Mouse (Mus musculus): ENCODE data around the gene Phactr2. TPM values are rescaled to one million over a fixed set of nuclear protein-coding genes. Genes with fewer than 3 reads are reported as not detected.
A peak's percentile ranks its signal among the peaks of the same experiment; 100 is the strongest.

The Phactr2 gene
- polyA plus RNA-seq, 1 experiment from 2014 or later = 41.5 TPM

GRCm38 (mm10) chr10:13312576-13312975, 161.6 kb downstream of the Phactr2 start:
- WGBS = 29% methylated on average over 6 of the region's 6 CpGs
- H3K4me3 ChIP-seq (ENCODE audit: low read length) = no peak overlapping the region
- no peaks in the 10 kb centered on the region for H3K36me3 ChIP-seq (ENCODE audit: control insufficient read depth, insufficient read depth, low read length)
- H3K4me2 ChIP-seq (replicated peaks; ENCODE audit: low read depth, low read length) = no peak overlapping the region
- H3K9ac ChIP-seq (ENCODE audit: low read depth, low read length) = no peak overlapping the region
- peaks cover 15% of the 10 kb centered on the region; the same call in 1 of the 2 replicates for H3K4me1 ChIP-seq (ENCODE audit: control insufficient read depth, insufficient read depth, low read length)
- H3K27me3 ChIP-seq (ENCODE audit: control insufficient read depth, insufficient read depth, low read length) = no peaks in the 10 kb centered on the region
- ATAC-seq (ENCODE audit: low FRiP score, low TSS enrichment) = peak; percentile 78; the same call in 1 of the 2 replicates
- no peak overlapping the region for H3K27ac ChIP-seq (ENCODE audit: low read depth, low read length)
- no peaks in the 10 kb centered on the region for H3K9me3 ChIP-seq (ENCODE audit: control insufficient read depth, low read length)

GRCm38 (mm10) chr10:13311612-13312011, 162.6 kb downstream of the Phactr2 start:
- Histone ChIP-seq H3K27ac (ENCODE audit: low read depth, low read length) (peak overlapping the region; percentile 17; the same call in 1 of the 2 replicates), H3K9me3 (ENCODE audit: control insufficient read depth, low read length) (no peaks in the 10 kb centered on the region), H3K27me3 (ENCODE audit: control insufficient read depth, insufficient read depth, low read length) (no peaks in the 10 kb centered on the region), H3K4me3 (ENCODE audit: low read length) (no peak overlapping the region), H3K4me1 (ENCODE audit: control insufficient read depth, insufficient read depth, low read length) (peaks cover 15% of the 10 kb centered on the region; the same call in 1 of the 2 replicates), H3K36me3 (ENCODE audit: control insufficient read depth, insufficient read depth, low read length) (no peaks in the 10 kb centered on the region), H3K9ac (ENCODE audit: low read depth, low read length) (no peak overlapping the region), H3K4me2 (replicated peaks; ENCODE audit: low read depth, low read length) (no peak overlapping the region)
- WGBS = 85% methylated on average over 6 of the region's 6 CpGs
- ATAC-seq (ENCODE audit: low FRiP score, low TSS enrichment) = no peak

GRCm38 (mm10) chr10:13310075-13310474, 164.1 kb downstream of the Phactr2 start:
- WGBS = 68% methylated on average over 3 of the region's 3 CpGs
- Histone ChIP-seq H3K4me2 (replicated peaks; ENCODE audit: low read depth, low read length) (no peak overlapping the region), H3K27ac (ENCODE audit: low read depth, low read length) (no peak overlapping the region), H3K9ac (ENCODE audit: low read depth, low read length) (no peak overlapping the region), H3K36me3 (ENCODE audit: control insufficient read depth, insufficient read depth, low read length) (no peaks in the 10 kb centered on the region), H3K9me3 (ENCODE audit: control insufficient read depth, low read length) (no peaks in the 10 kb centered on the region), H3K4me1 (ENCODE audit: control insufficient read depth, insufficient read depth, low read length) (peaks cover 15% of the 10 kb centered on the region; the same call in 1 of the 2 replicates), H3K4me3 (ENCODE audit: low read length) (no peak overlapping the region), H3K27me3 (ENCODE audit: control insufficient read depth, insufficient read depth, low read length) (no peaks in the 10 kb centered on the region)
- ATAC-seq (ENCODE audit: low FRiP score, low TSS enrichment) = no peak

- no peak for ATAC-seq (ENCODE audit: low FRiP score, low TSS enrichment)
- no peak overlapping the region for H3K9ac ChIP-seq (ENCODE audit: low read depth, low read length)
- no peaks in the 10 kb centered on the region for H3K36me3 ChIP-seq (ENCODE audit: control insufficient read depth, insufficient read depth, low read length)
- H3K4me1 ChIP-seq (ENCODE audit: control insufficient read depth, insufficient read depth, low read length) = peaks cover 12% of the 10 kb centered on the region
- H3K4me3 ChIP-seq (ENCODE audit: low read length) = no peak overlapping the region
- no peaks in the 10 kb centered on the region for H3K9me3 ChIP-seq (ENCODE audit: control insufficient read depth, low read length)
- H3K4me2 ChIP-seq (replicated peaks; ENCODE audit: low read depth, low read length) = no peak overlapping the region
- WGBS = 84% methylated on average over 10 of the region's 10 CpGs
- H3K27ac ChIP-seq (ENCODE audit: low read depth, low read length) = peak overlapping the region; percentile 72; the same call in 1 of the 2 replicates
- no peaks in the 10 kb centered on the region for H3K27me3 ChIP-seq (ENCODE audit: control insufficient read depth, insufficient read depth, low read length)
Measured at GRCm38 (mm10) chr10:13304641-13305241, 169.5 kb downstream of the Phactr2 start.

GRCm38 (mm10) chr10:13303271-13304265, 170.6 kb downstream of the Phactr2 start:
- H3K4me2 ChIP-seq (replicated peaks; ENCODE audit: low read depth, low read length) = no peak overlapping the region
- peaks cover 12% of the 10 kb centered on the region for H3K4me1 ChIP-seq (ENCODE audit: control insufficient read depth, insufficient read depth, low read length)
- 42% methylated on average over 13 of the region's 13 CpGs for WGBS
- H3K36me3 ChIP-seq (ENCODE audit: control insufficient read depth, insufficient read depth, low read length) = no peaks in the 10 kb centered on the region
- H3K9ac ChIP-seq (ENCODE audit: low read depth, low read length) = no peak overlapping the region
- ATAC-seq (ENCODE audit: low FRiP score, low TSS enrichment) = peak; percentile 81; the same call in 1 of the 2 replicates
- H3K27ac ChIP-seq (ENCODE audit: low read depth, low read length) = peak overlapping the region; percentile 72
- no peaks in the 10 kb centered on the region for H3K27me3 ChIP-seq (ENCODE audit: control insufficient read depth, insufficient read depth, low read length)
- H3K4me3 ChIP-seq (ENCODE audit: low read length) = no peak overlapping the region
- no peaks in the 10 kb centered on the region for H3K9me3 ChIP-seq (ENCODE audit: control insufficient read depth, low read length)

- H3K27ac ChIP-seq (ENCODE audit: low read depth, low read length) = peak overlapping the region; percentile 17; the same call in 1 of the 2 replicates
- H3K4me2 ChIP-seq (replicated peaks; ENCODE audit: low read depth, low read length) = no peak overlapping the region
- H3K9me3 ChIP-seq (ENCODE audit: control insufficient read depth, low read length) = no peaks in the 10 kb centered on the region
- 0 out of 2 replicates have a peak, but pooled peaks have one; percentile 36 for ATAC-seq (ENCODE audit: low FRiP score, low TSS enrichment)
- no peak overlapping the region for H3K4me3 ChIP-seq (ENCODE audit: low read length)
- H3K36me3 ChIP-seq (ENCODE audit: control insufficient read depth, insufficient read depth, low read length) = no peaks in the 10 kb centered on the region
- 39% methylated on average over 6 of the region's 6 CpGs for WGBS
- H3K4me1 ChIP-seq (ENCODE audit: control insufficient read depth, insufficient read depth, low read length) = peaks cover 12% of the 10 kb centered on the region
- no peak overlapping the region for H3K9ac ChIP-seq (ENCODE audit: low read depth, low read length)
- H3K27me3 ChIP-seq (ENCODE audit: control insufficient read depth, insufficient read depth, low read length) = no peaks in the 10 kb centered on the region
Measured at GRCm38 (mm10) chr10:13300601-13301000, 173.6 kb downstream of the Phactr2 start.

- Histone ChIP-seq H3K9ac (ENCODE audit: low read depth, low read length) (no peak overlapping the region), H3K9me3 (ENCODE audit: control insufficient read depth, low read length) (no peaks in the 10 kb centered on the region), H3K4me2 (replicated peaks; ENCODE audit: low read depth, low read length) (no peak overlapping the region), H3K27ac (ENCODE audit: low read depth, low read length) (no peak overlapping the region), H3K36me3 (ENCODE audit: control insufficient read depth, insufficient read depth, low read length) (no peaks in the 10 kb centered on the region), H3K4me3 (ENCODE audit: low read length) (no peak overlapping the region), H3K27me3 (ENCODE audit: control insufficient read depth, insufficient read depth, low read length) (no peaks in the 10 kb centered on the region), H3K4me1 (ENCODE audit: control insufficient read depth, insufficient read depth, low read length) (peaks cover 12% of the 10 kb centered on the region)
- 61% methylated on average over 6 of the region's 6 CpGs for WGBS
- ATAC-seq (ENCODE audit: low FRiP score, low TSS enrichment) = no peak
Measured at GRCm38 (mm10) chr10:13300196-13300595, 174.0 kb downstream of the Phactr2 start.

GRCm38 (mm10) chr10:13294886-13295285, 179.3 kb downstream of the Phactr2 start:
- ATAC-seq (ENCODE audit: low FRiP score, low TSS enrichment) = no peak
- H3K4me2 ChIP-seq (replicated peaks; ENCODE audit: low read depth, low read length) = no peak overlapping the region
- H3K9ac ChIP-seq (ENCODE audit: low read depth, low read length) = no peak overlapping the region
- H3K27me3 ChIP-seq (ENCODE audit: control insufficient read depth, insufficient read depth, low read length) = no peaks in the 10 kb centered on the region
- no peaks in the 10 kb centered on the region for H3K9me3 ChIP-seq (ENCODE audit: control insufficient read depth, low read length)
- no peaks in the 10 kb centered on the region; the same call in 1 of the 2 replicates for H3K4me1 ChIP-seq (ENCODE audit: control insufficient read depth, insufficient read depth, low read length)
- H3K4me3 ChIP-seq (ENCODE audit: low read length) = no peak overlapping the region
- no peaks in the 10 kb centered on the region for H3K36me3 ChIP-seq (ENCODE audit: control insufficient read depth, insufficient read depth, low read length)
- WGBS = 82% methylated on average over 2 of the region's 2 CpGs
- H3K27ac ChIP-seq (ENCODE audit: low read depth, low read length) = no peak overlapping the region

Measured in kidney, embryonic 14.5 days (tissue).